Mouse (Mus musculus) ovary, adult 2 months (tissue): ENCODE results near the gene Nploc4. TPM values are rescaled to one million over a fixed set of nuclear protein-coding genes. Genes with fewer than 3 reads are reported as not detected.

Experiments used
- polyA plus RNA-seq: library from polyadenylated mRNA; depleted of rRNA; stranded (reverse); fragments of >200 nt; gene quantifications from 2 replicates; pipeline ENCODE4 v1.2.3, GENCODE M21; 2012; rRNA removed

Nploc4 gene
- polyA plus RNA-seq = 106 and 121 TPM in 2 replicates

GRCm38 (mm10) chr11:120437152-120437856 lies at the start of gene Nploc4:
TSS of gene Nploc4 (minus strand) at chr11:120437708.

GRCm38 (mm10) chr11:120484265-120484981 lies 46.9 kb upstream of the Nploc4 start, which contains the start of gene Mrpl12:
TSS of gene Mrpl12 (plus strand) at chr11:120484613.

DNA sequence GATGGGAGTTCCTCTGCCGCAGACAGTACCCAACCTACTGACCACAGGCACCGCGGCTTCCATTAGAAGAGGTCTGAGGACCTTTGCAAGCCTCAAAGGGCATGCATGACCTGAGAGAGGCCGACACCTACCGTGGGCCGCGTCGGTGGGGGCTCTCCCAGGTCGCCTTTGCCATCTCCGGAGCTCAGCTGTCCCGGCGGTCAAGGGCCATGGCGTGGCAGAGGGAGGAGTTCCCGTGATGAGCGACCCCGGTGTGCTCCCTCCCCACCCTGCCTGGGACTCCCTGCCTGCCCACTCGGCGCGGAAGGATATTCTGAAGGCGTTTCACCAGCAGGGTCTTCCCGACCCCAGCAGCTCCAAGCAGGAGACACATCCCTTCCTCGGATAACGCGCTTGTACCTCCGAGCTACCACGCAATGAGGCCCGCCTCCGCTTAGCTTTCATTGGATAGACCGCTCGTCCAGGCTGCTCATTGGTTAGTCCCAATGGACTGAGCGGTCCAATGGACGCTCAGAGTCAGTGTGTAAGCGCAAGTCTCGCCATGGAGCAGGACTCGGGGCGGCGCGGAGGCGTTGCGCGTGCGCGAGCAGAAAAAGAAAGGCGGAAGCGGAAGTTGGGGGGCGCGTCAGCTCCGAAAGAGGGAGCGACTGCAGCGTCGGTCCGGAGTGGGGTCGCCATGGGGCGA lies 29.7 kb upstream of the Nploc4 start, which contains the start of gene Arl16:
TSS of gene Arl16 (minus strand) at position 557 of the 685 bp plus-strand sequence.

GRCm38 (mm10) chr11:120457772-120458751 lies 20.6 kb upstream of the Nploc4 start, which contains the start of the genes Oxld1 and Ccdc137:
TSS of gene Oxld1 (minus strand) at chr11:120458068.
TSS of gene Ccdc137 (plus strand) at chr11:120458115.

GRCm38 (mm10) chr11:120453306-120453705 lies 15.8 kb upstream of the Nploc4 start, which contains the start of gene Pde6g:
TSS of gene Pde6g (minus strand) at chr11:120453500.

GRCm38 (mm10) chr11:120442344-120442743 lies 4.8 kb upstream of the Nploc4 start, which contains the start of gene Tspan10:
TSS of gene Tspan10 (plus strand) at chr11:120442644.

DNA sequence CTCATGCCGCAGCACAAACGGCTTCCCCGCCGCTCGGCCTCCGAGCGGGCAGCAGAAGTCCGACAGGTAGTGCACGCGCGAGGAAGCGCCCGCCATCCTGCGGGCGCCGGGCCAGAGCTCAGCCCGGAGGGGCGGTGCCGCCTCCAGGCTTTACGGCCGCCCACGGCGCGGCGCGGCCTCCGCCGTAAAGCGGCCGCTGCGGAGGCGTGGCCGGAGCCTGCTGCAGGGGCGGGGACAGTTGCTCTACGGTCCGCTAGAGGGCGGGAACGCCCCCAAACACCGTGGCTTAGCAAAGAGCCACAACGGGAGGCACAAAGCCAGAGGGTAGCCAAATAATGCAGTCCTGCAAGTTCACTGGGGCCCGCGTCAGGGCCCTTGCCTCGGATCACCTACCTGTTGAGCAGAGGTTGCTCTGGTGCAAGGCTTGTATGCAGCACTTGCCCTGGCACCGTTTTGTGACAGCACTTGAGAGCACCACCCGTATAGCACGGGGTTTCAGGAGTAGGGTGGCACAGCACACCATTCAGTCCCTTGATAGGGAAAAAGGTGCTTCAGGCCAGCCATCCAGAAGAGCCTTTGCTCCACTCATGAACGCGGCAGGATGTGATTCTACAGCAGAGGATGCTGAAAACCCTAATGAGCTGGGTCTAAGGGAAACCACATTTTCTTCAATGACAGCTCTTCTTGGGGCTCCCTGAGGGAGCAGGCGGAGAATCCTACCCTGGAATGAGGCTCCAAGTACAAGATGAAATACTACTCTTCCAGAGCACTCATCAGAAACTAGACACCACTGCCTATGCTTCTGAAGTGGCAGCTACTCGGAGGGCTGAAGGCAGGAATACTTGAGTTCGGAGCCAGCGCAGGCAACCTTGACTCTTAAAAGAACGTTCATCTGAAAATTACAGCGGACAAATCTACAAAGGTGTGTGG lies 58.6 kb downstream of the Nploc4 start, which contains the start of gene Faap100:
TSS of gene Faap100 (minus strand) at position 154 of the 930 bp plus-strand sequence.

DNA sequence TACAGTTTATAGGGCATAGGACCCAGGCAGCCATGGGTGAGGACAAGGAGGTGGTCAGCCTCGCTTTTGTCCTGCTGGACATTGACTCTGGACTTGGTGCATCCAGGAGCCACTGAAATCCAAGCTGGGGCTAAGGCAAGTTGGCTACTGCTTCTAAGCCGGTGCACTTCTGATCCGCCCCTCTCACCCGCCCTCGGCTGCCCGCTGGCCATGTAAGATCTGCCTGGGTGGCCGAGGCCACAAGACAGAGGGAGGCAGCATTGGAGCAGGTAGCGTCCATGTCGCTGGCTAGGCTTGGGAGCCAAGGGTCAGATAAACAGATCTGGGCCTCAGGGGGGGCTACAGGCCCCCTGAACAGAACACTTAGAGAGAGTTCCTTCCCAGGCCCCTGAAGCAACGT lies 76.2 kb downstream of the Nploc4 start, which contains the start of gene Fscn2:
TSS of gene Fscn2 (plus strand) at position 240 of the 400 bp plus-strand sequence.

GRCm38 (mm10) chr11:120347791-120348683 lies 89.5 kb downstream of the Nploc4 start, which contains the start of gene Actg1:
TSS of gene Actg1 (minus strand) at chr11:120348542.

Other genes starting within 250 kb of the Nploc4 start
- gene Bahcc1, start 204.8 kb downstream of the Nploc4 start, polyA plus RNA-seq = 14.1 and 16.5 TPM in 2 replicates
- gene Actg1, start 89.2 kb downstream of the Nploc4 start, polyA plus RNA-seq = 1,216 and 1,304 TPM in 2 replicates
- 0.22 and 0.51 TPM in 2 replicates for gene Fscn2, start 76.2 kb downstream of the Nploc4 start, polyA plus RNA-seq
- gene Faap100, start 58.9 kb downstream of the Nploc4 start, polyA plus RNA-seq = 110 and 134 TPM in 2 replicates
- 0.13 TPM in 1 of 2 replicates, not detected in the other for gene Tspan10, start 4.9 kb upstream of the Nploc4 start, polyA plus RNA-seq
- gene Pde6g, start 15.8 kb upstream of the Nploc4 start, polyA plus RNA-seq = 1.1 and 1.2 TPM in 2 replicates
- 30.5 and 34.8 TPM in 2 replicates for gene Oxld1, start 20.4 kb upstream of the Nploc4 start, polyA plus RNA-seq
- 13.1 and 17.5 TPM in 2 replicates for gene Ccdc137, start 20.4 kb upstream of the Nploc4 start, polyA plus RNA-seq
- 31.1 and 35.0 TPM in 2 replicates for gene Arl16, start 29.9 kb upstream of the Nploc4 start, polyA plus RNA-seq
- gene Mrpl12, start 46.9 kb upstream of the Nploc4 start, polyA plus RNA-seq = 115 and 155 TPM in 2 replicates
- 226 and 229 TPM in 2 replicates for gene Slc25a10, start 54.1 kb upstream of the Nploc4 start, polyA plus RNA-seq
- 2.3 and 3.3 TPM in 2 replicates for gene Gcgr, start 93.0 kb upstream of the Nploc4 start, polyA plus RNA-seq
- 185 and 195 TPM in 2 replicates for gene Mcrip1, start 112.0 kb upstream of the Nploc4 start, polyA plus RNA-seq
- gene Ppp1r27, start 113.4 kb upstream of the Nploc4 start, polyA plus RNA-seq = not detected in 2 replicates
- 355 TPM in 2 replicates for gene P4hb, start 135.5 kb upstream of the Nploc4 start, polyA plus RNA-seq
- gene Arhgdia, start 143.9 kb upstream of the Nploc4 start, polyA plus RNA-seq = 779 and 887 TPM in 2 replicates
- gene Alyref, start 160.7 kb upstream of the Nploc4 start, polyA plus RNA-seq = 30.8 and 42.7 TPM in 2 replicates
- 189 and 219 TPM in 2 replicates for gene Anapc11, start 160.7 kb upstream of the Nploc4 start, polyA plus RNA-seq
- gene Npb, start 170.8 kb upstream of the Nploc4 start, polyA plus RNA-seq = 2.6 and 4.4 TPM in 2 replicates
- gene Pcyt2, start 180.2 kb upstream of the Nploc4 start, polyA plus RNA-seq = 279 and 305 TPM in 2 replicates
- gene Sirt7, start 187.5 kb upstream of the Nploc4 start, polyA plus RNA-seq = 77.5 and 98.2 TPM in 2 replicates
- 75.0 and 78.0 TPM in 2 replicates for gene Mafg, start 195.9 kb upstream of the Nploc4 start, polyA plus RNA-seq
- 10.8 and 14.3 TPM in 2 replicates for gene Pycr1, start 206.1 kb upstream of the Nploc4 start, polyA plus RNA-seq
- gene Myadml2, start 210.4 kb upstream of the Nploc4 start, polyA plus RNA-seq = 0.18 TPM in 1 of 2 replicates, not detected in the other
- 12.7 and 13.6 TPM in 2 replicates for gene Notum, start 223.5 kb upstream of the Nploc4 start, polyA plus RNA-seq
- 130 and 142 TPM in 2 replicates for gene Aspscr1, start 235.3 kb upstream of the Nploc4 start, polyA plus RNA-seq